Mouse (Mus musculus) limb, embryonic 12.5 days (tissue): Measurements from ENCODE around the gene Pgm3. TPM values are rescaled to one million over a fixed set of nuclear protein-coding genes. Genes with fewer than 3 reads are reported as not detected.

Experiments used
- ATAC-seq: fragments of 200-750 bp; cut with Nextera tagmentation; 2 replicates; pipeline ENCODE4 v1.8.0; 2017; ENCODE audit warnings: low read depth, moderate TSS enrichment; ENCODE audit not compliant: insufficient number of reproducible peaks, insufficient read depth, low FRiP score, low TSS enrichment
- H3K27ac ChIP-seq: fragments of 300-500 bp; sonication (generic); 2 replicates; pipeline ENCODE4 v1.5.1; 2016; ENCODE audit warnings: mild to moderate bottlenecking, moderate library complexity
- H3K27me3 ChIP-seq: fragments of 300-500 bp; sonication (generic); 2 replicates; pipeline ENCODE4 v1.6.1; 2016; ENCODE audit warnings: mild to moderate bottlenecking, moderate library complexity
- H3K36me3 ChIP-seq: fragments of 300-500 bp; sonication (generic); 2 replicates; pipeline ENCODE4 v1.6.1; 2016; ENCODE audit warnings: mild to moderate bottlenecking, moderate library complexity
- H3K4me1 ChIP-seq: fragments of 300-500 bp; sonication (generic); replicated peaks from 2 replicates; pipeline ENCODE4 v1.6.1; 2016
- H3K4me2 ChIP-seq: fragments of 300-500 bp; sonication (generic); 2 replicates; pipeline ENCODE4 v1.6.1; 2016; ENCODE audit warnings: mild to moderate bottlenecking, moderate library complexity
- H3K4me3 ChIP-seq: fragments of 300-500 bp; sonication (generic); replicated peaks from 2 replicates; pipeline ENCODE4 v1.5.1; 2016; ENCODE audit warnings: mild to moderate bottlenecking
- H3K9ac ChIP-seq: fragments of 300-500 bp; sonication (generic); replicated peaks from 2 replicates; pipeline ENCODE4 v1.6.1; 2016; ENCODE audit warnings: mild to moderate bottlenecking, moderate library complexity
- H3K9me3 ChIP-seq: fragments of 300-500 bp; sonication (generic); 2 replicates; pipeline ENCODE4 v1.6.1; 2016; ENCODE audit warnings: mild to moderate bottlenecking, moderate library complexity
- WGBS: fragments of 180-500 bp; shearing (Covaris S2); methylation state at CpG from one replicate; pipeline ENCODE4 v1.1.7; 2016; 5-methylcytosine and 5-hydroxymethylcytosine counted together
- polyA plus RNA-seq: library from polyadenylated mRNA; unstranded; fragments of >200 nt; fragmentation: Nextera tagmentation; extraction: Ambion mirVana; gene quantifications from 2 replicates; pipeline ENCODE4 v1.2.1, GENCODE M21; 2016

Gene Pgm3
- polyA plus RNA-seq, 1 experiment from 2014 or later: 35.2 TPM

GRCm38 (mm10) chr9:86560543-86560942, 11.1 kb downstream of the Pgm3 start:
- Histone ChIP-seq H3K36me3 (peaks cover 87% of the 10 kb centered on the region), H3K4me3 (no peak overlapping the region), H3K9ac (no peak overlapping the region), H3K4me1 (no peaks in the 10 kb centered on the region), H3K9me3 (no peaks in the 10 kb centered on the region), H3K4me2 (no peak overlapping the region), H3K27ac (no peak overlapping the region), H3K27me3 (no peaks in the 10 kb centered on the region)
- WGBS: 86% methylated on average over 3 of the region's 3 CpGs
- no peak for ATAC-seq

GRCm38 (mm10) chr9:86554641-86555040, 17.0 kb downstream of the Pgm3 start:
- no peak overlapping the region for H3K4me3 ChIP-seq
- H3K27me3 ChIP-seq: no peaks in the 10 kb centered on the region
- H3K9me3 ChIP-seq: no peaks in the 10 kb centered on the region
- no peak overlapping the region for H3K27ac ChIP-seq
- no peak for ATAC-seq
- peaks cover 83% of the 10 kb centered on the region for H3K36me3 ChIP-seq
- H3K4me2 ChIP-seq: no peak overlapping the region
- no peaks in the 10 kb centered on the region for H3K4me1 ChIP-seq
- H3K9ac ChIP-seq: no peak overlapping the region
- WGBS: 91% methylated on average over 4 of the region's 4 CpGs

GRCm38 (mm10) chr9:86553886-86554285, 17.8 kb downstream of the Pgm3 start:
- H3K36me3 ChIP-seq: peaks cover 81% of the 10 kb centered on the region
- no peaks in the 10 kb centered on the region for H3K27me3 ChIP-seq
- no peak overlapping the region for H3K4me3 ChIP-seq
- H3K9ac ChIP-seq: no peak overlapping the region
- 88% methylated on average over 9 of the region's 9 CpGs for WGBS
- H3K27ac ChIP-seq: no peak overlapping the region
- no peak overlapping the region for H3K4me2 ChIP-seq
- ATAC-seq: no peak
- no peaks in the 10 kb centered on the region for H3K4me1 ChIP-seq
- no peaks in the 10 kb centered on the region for H3K9me3 ChIP-seq

GRCm38 (mm10) chr9:86550717-86551116, 20.9 kb downstream of the Pgm3 start:
- no peak for ATAC-seq
- WGBS: 85% methylated on average over 3 of the region's 3 CpGs
- Histone ChIP-seq H3K27ac (no peak overlapping the region), H3K4me2 (no peak overlapping the region), H3K9me3 (no peaks in the 10 kb centered on the region), H3K4me1 (no peaks in the 10 kb centered on the region), H3K36me3 (peaks cover 72% of the 10 kb centered on the region), H3K4me3 (no peak overlapping the region), H3K27me3 (no peaks in the 10 kb centered on the region), H3K9ac (no peak overlapping the region)

GRCm38 (mm10) chr9:86549637-86550162, 21.9 kb downstream of the Pgm3 start:
- Histone ChIP-seq H3K9me3 (no peaks in the 10 kb centered on the region), H3K4me1 (no peaks in the 10 kb centered on the region), H3K27me3 (no peaks in the 10 kb centered on the region), H3K4me2 (no peak overlapping the region), H3K36me3 (peaks cover 68% of the 10 kb centered on the region), H3K4me3 (no peak overlapping the region), H3K27ac (no peak overlapping the region), H3K9ac (no peak overlapping the region)
- ATAC-seq: no peak
- WGBS: 87% methylated on average over 5 of the region's 5 CpGs

- Histone ChIP-seq H3K27me3 (no peaks in the 10 kb centered on the region), H3K4me3 (no peak overlapping the region), H3K27ac (no peak overlapping the region), H3K4me1 (no peaks in the 10 kb centered on the region), H3K9me3 (no peaks in the 10 kb centered on the region), H3K9ac (no peak overlapping the region), H3K4me2 (no peak overlapping the region), H3K36me3 (peaks cover 69% of the 10 kb centered on the region)
- 75% methylated on average over 1 of the region's 1 CpGs for WGBS
- ATAC-seq: no peak
Observed at GRCm38 (mm10) chr9:86544559-86544958, 27.1 kb downstream of the Pgm3 start.

- ATAC-seq: no peak
- H3K9ac ChIP-seq: no peak overlapping the region
- no peak overlapping the region for H3K4me3 ChIP-seq
- H3K4me2 ChIP-seq: no peak overlapping the region
- H3K27ac ChIP-seq: no peak overlapping the region
- 94% methylated on average over 3 of the region's 3 CpGs for WGBS
- H3K36me3 ChIP-seq: peaks cover 60% of the 10 kb centered on the region
- H3K4me1 ChIP-seq: no peaks in the 10 kb centered on the region
- no peaks in the 10 kb centered on the region for H3K27me3 ChIP-seq
- H3K9me3 ChIP-seq: no peaks in the 10 kb centered on the region
Observed at GRCm38 (mm10) chr9:86543451-86543850, 28.2 kb downstream of the Pgm3 start.

- no peak overlapping the region for H3K4me2 ChIP-seq
- H3K4me3 ChIP-seq: no peak overlapping the region
- no peaks in the 10 kb centered on the region for H3K9me3 ChIP-seq
- no peak overlapping the region for H3K9ac ChIP-seq
- no peak for ATAC-seq
- no peak overlapping the region for H3K27ac ChIP-seq
- no peaks in the 10 kb centered on the region for H3K27me3 ChIP-seq
- peaks cover 31% of the 10 kb centered on the region for H3K36me3 ChIP-seq
- 85% methylated on average over 5 of the region's 5 CpGs for WGBS
- H3K4me1 ChIP-seq: no peaks in the 10 kb centered on the region
Observed at GRCm38 (mm10) chr9:86534071-86534470, 37.6 kb downstream of the Pgm3 start.

GRCm38 (mm10) chr9:86525600-86525999, 46.0 kb downstream of the Pgm3 start:
- ATAC-seq: no peak
- 71% methylated on average over 2 of the region's 2 CpGs for WGBS

GRCm38 (mm10) chr9:86522335-86522734, 49.3 kb downstream of the Pgm3 start:
- H3K4me3 ChIP-seq: no peak overlapping the region
- ATAC-seq: no peak
- no peak overlapping the region for H3K4me2 ChIP-seq
- H3K9ac ChIP-seq: no peak overlapping the region
- no peak overlapping the region for H3K27ac ChIP-seq
- H3K36me3 ChIP-seq: peaks cover 46% of the 10 kb centered on the region
- no peaks in the 10 kb centered on the region for H3K9me3 ChIP-seq
- no peaks in the 10 kb centered on the region for H3K4me1 ChIP-seq
- H3K27me3 ChIP-seq: no peaks in the 10 kb centered on the region

More at GRCm38 (mm10) chr9:86525600-86525999, 46.0 kb downstream of the Pgm3 start:
- H3K27me3 ChIP-seq: no peaks in the 10 kb centered on the region
- H3K4me3 ChIP-seq: no peak overlapping the region
- H3K4me2 ChIP-seq: no peak overlapping the region
- H3K36me3 ChIP-seq: peaks cover 38% of the 10 kb centered on the region
- H3K9ac ChIP-seq: no peak overlapping the region
- H3K9me3 ChIP-seq: no peaks in the 10 kb centered on the region
- H3K27ac ChIP-seq: no peak overlapping the region
- H3K4me1 ChIP-seq: no peaks in the 10 kb centered on the region

- Histone ChIP-seq H3K36me3 (peaks cover 48% of the 10 kb centered on the region), H3K9ac (no peak overlapping the region), H3K4me2 (no peak overlapping the region), H3K9me3 (no peaks in the 10 kb centered on the region), H3K27ac (no peak overlapping the region), H3K4me1 (no peaks in the 10 kb centered on the region), H3K4me3 (no peak overlapping the region), H3K27me3 (no peaks in the 10 kb centered on the region)
- WGBS: 94% methylated on average over 4 of the region's 4 CpGs
- ATAC-seq: no peak
Observed at GRCm38 (mm10) chr9:86514798-86515197, 56.8 kb downstream of the Pgm3 start.

- no peak overlapping the region for H3K4me3 ChIP-seq
- H3K27ac ChIP-seq: no peak overlapping the region
- H3K9ac ChIP-seq: no peak overlapping the region
- WGBS: 86% methylated on average over 3 of the region's 3 CpGs
- no peak overlapping the region for H3K4me2 ChIP-seq
- no peaks in the 10 kb centered on the region for H3K4me1 ChIP-seq
- H3K9me3 ChIP-seq: no peaks in the 10 kb centered on the region
- no peaks in the 10 kb centered on the region for H3K27me3 ChIP-seq
- no peak for ATAC-seq
- H3K36me3 ChIP-seq: peaks cover 46% of the 10 kb centered on the region
Observed at GRCm38 (mm10) chr9:86514390-86514789, 57.3 kb downstream of the Pgm3 start.
